Mouse (Mus musculus): ENCODE measurements at regions not wholly inside any gene's neighbourhood (a gene's known extent, or its start where the extent isn't known, plus 50 kb on each side); places are given as distances from the start of the nearest gene placed in this dataset.

DNA sequence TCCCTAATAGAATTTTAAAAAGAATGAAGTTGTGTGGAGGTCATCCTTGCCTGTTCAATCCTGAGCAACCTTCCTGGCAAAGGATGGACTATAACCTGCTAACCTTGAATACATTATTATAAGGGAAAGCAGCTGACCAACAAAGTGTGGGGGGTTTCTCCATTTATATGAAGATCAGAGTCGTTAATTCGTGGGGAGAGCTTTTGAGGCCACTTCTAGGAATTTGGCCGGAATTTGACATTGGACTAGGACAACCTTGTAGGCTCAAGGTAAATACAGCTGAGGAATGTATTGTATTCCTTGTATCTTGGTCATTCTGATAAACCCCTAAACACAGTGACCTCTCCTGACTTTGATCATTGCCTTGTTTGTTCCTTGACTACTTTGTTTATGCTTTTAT lies 56.9 kb downstream of the Klf4 start:
- no peak for DNase-seq

DNA sequence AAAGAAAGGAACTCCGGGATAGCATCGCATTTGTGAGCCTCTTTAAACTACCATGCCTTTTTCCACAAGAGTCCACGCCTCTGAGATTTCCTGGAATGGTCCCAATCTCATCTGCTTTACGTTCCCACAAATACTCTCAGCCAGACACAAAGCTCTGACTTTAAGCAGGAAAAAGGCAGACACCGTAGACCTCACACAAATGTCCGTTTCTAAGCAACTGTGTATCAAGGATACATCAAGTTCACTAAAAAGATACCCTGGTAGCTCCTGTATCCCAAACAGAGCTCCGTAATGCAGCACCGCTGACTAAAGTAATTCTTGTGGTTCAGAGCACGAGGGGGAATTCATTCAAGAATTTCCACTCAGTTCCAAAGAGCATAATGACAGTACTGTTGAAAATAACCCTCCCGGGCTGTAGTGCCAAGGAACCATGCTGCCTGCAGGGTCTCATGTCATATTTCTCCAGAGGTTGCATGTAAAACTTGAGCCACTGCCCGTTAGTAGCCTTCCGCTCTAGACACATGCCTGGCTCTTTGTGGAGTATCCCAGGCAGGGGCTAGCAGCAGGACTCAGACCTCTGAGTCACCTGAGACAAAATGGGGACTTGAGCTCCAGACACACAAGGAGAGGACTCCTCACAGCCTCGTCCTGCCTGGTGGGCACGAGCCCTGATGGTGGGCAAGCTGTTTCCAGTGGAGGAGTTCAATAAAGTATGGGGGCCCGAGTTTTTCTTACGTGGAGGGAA lies 58.0 kb downstream of the Klf4 start:
- DNase-seq, result no peak

DNA sequence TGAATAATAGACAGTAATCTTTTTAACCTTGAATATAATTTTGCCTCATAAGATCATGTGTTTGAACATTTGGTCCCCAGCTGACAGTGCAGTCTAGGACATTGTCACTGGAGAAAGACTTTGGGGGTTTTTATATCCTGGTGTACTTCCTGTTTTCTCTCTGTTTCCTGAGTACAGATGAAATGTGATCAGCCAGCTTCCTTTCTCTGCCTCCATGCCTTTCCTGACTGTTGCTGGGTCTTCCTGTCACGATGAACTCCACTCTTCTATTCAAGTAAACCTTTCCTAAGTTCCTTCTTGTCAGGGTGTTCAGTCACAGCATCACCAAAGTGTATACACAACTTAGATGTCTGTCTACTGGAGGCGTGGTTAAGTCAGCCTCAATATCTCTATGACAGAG lies 59.6 kb downstream of the Klf4 start:
- no peak for DNase-seq

DNA sequence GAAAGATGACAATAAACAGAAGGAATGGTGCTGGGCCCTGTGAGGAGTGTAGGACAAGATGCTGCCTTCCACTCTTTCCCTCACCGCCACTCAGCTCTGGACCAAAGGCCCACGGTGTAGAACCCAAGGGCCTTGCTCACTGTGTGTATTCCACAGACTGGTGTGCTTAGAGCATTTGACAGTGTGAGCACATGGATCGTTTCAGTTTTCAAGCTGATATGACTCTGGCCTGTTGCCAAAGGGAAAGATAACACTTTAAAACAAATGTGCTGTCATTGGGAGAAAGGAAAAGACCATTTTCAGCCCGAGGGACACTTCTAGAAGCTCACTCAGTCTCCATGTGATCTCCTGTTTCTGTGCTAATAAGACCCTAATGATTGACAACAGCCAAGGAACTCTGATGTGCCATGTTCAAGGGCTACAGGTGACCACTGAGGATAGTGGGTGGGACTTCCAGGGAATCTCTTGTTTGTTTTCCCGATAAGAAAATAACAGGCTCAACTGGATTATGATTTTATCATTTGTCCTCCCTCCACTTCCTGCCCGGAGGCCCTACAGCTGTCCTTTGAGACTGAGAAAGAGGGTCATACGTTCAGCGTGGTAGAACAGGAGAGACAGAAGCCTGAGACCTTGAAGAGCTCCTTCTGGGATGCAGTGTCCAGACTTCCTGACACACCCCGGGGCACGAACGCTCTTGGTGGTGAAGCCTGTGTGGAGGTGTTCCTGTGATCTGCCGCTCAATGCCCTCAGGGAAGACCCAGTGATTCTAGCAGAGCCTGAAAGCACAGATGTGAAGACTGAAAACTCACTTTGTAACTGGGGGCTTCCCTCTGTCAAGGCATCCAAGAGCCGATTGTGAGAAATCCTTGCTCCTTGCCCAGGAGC lies 61.2 kb downstream of the Klf4 start:
- no peak for DNase-seq

DNA sequence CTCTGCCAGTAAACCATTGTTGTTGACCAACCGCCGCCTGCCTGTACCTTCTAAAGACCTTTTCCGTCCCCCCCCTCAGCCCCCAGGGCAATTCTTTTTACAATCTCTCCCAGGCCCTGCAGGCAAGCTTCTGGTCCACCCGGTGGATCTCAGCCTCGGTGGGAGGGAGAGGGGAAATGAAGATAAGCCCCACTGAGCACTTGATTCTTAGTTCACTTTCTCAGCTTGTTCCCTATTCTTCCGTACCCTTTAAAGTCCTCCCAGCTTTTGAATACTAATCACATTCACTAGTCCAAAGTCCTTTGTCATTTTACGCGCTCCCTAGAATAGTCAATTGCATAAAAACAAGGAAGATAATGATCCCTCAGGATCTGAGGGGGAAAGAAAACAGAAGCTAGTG lies 68.1 kb downstream of the Klf4 start:
- no peak for DNase-seq

DNA sequence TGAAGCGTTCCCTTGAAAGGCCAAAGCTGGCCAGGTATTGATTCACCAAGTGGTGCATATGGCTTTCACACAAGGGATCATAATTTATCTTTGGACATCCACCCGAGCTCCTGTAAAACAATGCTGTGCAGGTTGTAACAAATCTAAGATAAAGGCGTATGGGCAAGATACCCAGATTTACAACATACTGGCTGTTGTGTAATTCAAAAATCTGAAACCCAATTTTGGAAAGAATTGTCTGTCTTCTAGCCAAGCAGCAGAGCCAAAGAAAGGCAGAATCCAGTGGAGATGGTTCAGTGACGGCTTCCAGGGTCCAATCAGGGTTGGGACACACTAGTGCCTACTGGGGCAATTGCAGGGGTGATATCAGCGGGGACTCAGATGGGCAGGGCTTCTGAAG lies 70.3 kb downstream of the Klf4 start:
- DNase-seq, result no peak

DNA sequence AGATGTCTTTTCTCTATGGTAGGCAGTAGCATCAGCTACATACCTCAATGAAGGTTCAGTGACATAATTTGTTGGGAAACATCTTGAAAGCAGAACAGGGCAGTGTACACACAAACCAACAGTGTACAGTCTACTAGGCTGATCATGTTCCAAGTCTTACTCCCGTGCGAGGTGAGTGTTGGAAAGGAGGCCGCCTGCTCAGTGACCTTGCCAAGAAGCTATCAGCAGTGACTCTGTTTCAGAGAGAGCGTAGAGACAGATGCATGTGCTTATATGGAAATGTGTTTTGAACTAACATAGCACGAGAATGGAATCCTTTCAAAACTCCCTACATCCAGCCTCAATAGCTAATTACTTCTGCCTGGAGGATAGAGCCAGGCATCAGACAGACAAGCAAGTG lies 78.4 kb downstream of the Klf4 start:
- DNase-seq, result peak; percentile 13 to 20

DNA sequence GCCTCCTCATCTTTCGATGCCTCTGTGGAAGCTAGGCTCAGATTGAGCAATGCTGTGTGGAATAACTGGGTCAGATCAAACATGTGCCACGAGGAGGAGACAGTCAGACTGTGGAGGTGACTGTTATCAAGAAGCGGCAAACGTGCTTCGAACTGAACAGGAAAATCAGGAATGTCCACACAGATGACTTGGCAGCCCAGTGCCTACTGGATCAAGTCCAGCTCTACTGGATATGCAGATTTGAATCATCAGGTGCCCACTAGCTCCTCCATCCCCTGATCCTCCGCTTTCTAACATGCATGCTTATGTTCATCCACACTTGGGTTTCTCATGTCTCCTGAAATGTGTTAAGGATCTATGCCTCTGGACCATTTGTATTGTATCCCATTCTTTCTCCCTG lies 79.7 kb downstream of the Klf4 start:
- peak; percentile 27 to 45 for DNase-seq

DNA sequence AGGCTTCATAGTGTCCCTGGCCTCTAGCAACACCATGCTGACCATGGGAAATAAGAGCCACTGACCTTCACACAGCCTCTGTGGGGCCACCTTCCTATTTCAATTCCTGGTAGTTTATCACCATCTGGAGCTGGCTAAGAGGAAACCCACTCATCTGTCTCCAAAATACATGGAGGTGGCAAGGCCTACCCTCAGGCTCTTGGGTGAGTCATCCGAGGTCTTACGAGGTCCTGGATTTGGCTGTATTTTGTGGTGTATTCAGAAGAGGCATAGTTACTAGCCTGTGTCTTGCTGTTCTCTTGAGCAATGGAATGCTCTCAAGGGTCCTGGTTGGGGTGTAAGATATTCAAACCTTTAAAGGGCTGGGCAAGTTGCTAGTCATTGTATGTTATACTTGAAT lies 80.6 kb downstream of the Klf4 start:
- DNase-seq, result no peak

DNA sequence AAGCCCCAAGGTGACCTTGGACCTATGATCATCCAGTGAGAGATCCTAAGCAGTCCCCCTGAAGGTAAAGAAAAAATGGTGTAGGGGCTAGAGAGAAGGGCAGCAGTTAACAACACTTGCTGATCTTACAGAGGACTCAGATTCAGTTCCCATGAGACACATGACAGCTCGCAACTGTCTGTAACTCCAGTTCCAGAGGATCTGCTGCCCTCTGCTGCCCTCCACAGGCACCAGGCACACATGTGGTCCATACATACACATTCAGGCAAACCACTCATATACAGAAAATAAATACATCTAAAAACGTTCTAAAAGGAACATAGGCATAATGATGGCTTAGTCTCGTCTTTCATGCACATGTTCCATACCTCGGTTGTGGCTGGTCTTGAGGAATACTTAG lies 81.2 kb downstream of the Klf4 start:
- no peak for DNase-seq

DNA sequence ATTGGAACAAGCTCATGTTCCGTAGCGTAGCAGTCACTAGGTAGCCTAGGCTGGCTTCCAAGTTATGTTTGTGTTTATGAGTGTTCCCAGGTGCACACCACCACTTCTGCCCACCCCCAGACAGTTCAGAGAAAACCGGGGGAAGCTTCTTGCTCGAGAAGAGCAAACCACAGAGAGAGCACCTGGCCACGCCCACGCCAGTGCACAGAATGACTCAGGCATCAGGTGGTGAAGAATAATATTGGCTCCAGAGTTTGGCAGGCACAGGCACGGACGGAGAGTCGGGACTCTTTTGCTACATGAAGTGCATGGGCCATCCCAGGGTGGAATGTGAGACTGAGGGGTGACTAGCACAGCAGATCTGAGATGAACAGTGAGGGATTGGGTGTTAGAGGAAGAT lies 88.8 kb downstream of the Klf4 start:
- no peak for DNase-seq

DNA sequence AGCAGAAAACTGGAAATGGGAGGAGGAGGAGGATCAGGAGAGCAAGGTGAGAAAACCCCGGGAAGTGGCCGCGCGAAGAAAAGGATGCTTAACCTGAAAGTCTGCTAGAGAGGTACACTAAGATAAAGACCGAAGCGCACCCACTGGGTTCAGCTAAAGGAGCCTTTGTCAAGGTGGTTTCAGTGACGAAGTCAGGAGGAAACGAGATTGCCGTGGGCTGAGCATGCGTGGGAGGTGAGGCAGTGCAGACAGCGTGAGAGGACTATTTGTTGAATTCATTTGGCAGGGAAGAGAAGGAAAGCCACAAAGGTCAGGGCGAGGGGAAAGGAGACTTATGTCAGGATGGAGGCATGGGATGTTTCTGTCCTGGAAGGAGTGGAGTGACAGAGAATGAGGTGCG lies 90.2 kb downstream of the Klf4 start:
- DNase-seq, result no peak

All from cerebellum, postnatal 14 days (tissue).